Mouse (Mus musculus) adrenal gland, postnatal 25 days (tissue): ENCODE measurements at regions not wholly inside any gene's neighbourhood (a gene's known extent, or its start where the extent isn't known, plus 50 kb on each side); places are given as distances from the start of the nearest gene placed in this dataset.

ENCODE experiments used
- DNase-seq: peaks from one replicate; pipeline ENCODE4 v3.0.0; 2021; ENCODE audit warnings: mixed read lengths

- no peak for DNase-seq
Measured at GRCm38 (mm10) chr4:149844971-149845370, 70.9 kb upstream of the Slc25a33 start.

- no peak for DNase-seq
Measured at GRCm38 (mm10) chr4:149843736-149844135, 69.7 kb upstream of the Slc25a33 start.

GRCm38 (mm10) chr4:149842906-149843305 lies 68.8 kb upstream of the Slc25a33 start:
- DNase-seq, result no peak

- peak; percentile 34 for DNase-seq
Measured at GRCm38 (mm10) chr4:149841856-149842255, 67.8 kb upstream of the Slc25a33 start.

- no peak for DNase-seq
Measured at GRCm38 (mm10) chr4:149840511-149841292, 66.6 kb upstream of the Slc25a33 start.

GRCm38 (mm10) chr4:149838682-149839081 lies 64.6 kb upstream of the Slc25a33 start:
- peak; percentile 63 for DNase-seq

- no peak for DNase-seq
Measured at GRCm38 (mm10) chr4:149834646-149835156, 60.6 kb upstream of the Slc25a33 start.

- no peak for DNase-seq
Measured at GRCm38 (mm10) chr4:149832446-149833101, 58.5 kb upstream of the Slc25a33 start.

GRCm38 (mm10) chr4:149830551-149831192 lies 56.6 kb upstream of the Slc25a33 start:
- DNase-seq, result no peak

GRCm38 (mm10) chr4:149829964-149830363 lies 55.9 kb upstream of the Slc25a33 start:
- DNase-seq, result no peak

- DNase-seq, result no peak
Measured at GRCm38 (mm10) chr4:149827784-149828183, 53.7 kb upstream of the Slc25a33 start.
